Mouse (Mus musculus) adipocyte (in vitro differentiated cells): ENCODE results near the gene Pogz.
A peak's percentile ranks its signal among the peaks of the same experiment; 100 is the strongest.

Experiments used
- DNase-seq: peaks from one replicate; pipeline ENCODE4 v3.0.0-alpha.2; 2016; ENCODE audit warnings: low spot score

The Pogz gene

DNA sequence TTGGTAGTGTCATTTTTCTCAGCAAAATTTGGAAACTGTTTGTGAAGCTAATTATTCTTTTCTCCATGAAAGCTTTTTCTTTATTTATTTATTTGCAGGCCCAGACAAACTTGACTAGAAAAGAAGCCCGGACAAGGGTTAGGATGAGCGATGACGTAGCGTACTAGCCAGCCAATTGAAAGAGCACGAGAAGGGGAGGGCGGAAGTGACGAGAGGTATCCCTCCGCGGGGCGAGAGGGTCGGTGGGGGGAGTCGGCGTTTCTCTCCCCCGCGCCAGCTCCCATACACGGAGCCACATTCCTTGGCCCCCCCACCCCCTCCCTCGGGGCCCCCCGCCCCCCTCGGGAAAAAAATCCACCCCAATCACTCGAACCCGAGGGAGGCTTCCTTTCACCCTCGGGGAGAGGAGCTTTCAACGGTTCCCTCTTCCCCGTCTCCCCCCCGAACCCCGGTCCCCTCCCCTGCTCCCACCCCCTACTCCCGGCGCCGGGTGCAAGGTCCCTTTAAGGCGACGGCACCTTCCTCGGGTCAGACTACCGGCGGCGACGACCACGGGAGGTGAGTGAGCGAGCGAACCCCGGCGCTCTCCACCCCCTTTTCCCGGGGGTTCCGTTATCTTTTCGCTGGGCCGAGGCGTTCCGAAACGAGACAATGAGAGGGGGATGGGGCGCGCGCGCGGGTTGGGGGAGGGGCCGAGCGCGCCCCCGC is at the start of gene Pogz:
TSS of gene Pogz (plus strand) at position 385 of the 708 bp plus-strand sequence.
- peak; percentile 99 for DNase-seq

DNA sequence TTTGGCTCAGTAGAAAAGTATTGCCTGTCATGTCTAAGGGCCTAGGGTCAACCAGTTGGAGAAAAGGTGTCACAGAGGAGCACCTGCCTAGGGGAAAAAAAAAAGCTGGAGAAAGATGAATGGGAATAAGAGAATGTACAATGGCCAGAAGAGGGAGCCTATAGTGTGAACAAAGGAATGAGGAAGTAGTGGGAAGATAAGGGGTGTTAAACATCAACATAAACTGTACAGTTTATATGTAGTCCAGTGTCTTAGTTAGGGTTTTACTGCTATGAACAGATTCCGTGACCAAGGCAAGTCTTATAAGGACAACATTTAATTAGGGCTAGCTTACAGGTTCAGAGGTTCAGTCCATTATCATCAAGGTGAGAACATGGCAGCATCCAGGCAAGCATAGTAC is 48.3 kb upstream of the Pogz start:
- DNase-seq, result no peak

DNA sequence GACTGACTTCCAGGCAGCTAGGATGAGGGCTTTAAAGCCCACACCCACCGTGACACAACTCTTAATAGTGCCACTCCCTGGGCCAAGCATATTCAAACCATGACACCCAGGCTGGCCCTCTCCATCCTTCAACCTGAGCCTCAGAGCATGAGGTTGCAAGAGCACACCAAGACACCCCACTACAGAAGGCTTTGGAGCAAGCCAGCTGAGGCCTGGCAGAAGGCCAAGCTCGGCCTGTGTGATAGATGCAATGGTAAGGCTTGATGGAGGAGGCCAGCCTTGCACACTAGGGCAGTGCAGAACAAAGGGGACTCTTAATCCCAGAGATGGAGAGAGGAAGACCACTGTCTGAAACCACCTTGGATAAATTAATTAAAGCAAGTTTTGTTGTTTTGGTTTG is 47.9 kb upstream of the Pogz start:
- peak; percentile 22 for DNase-seq

- no peak for DNase-seq
Observed at GRCm38 (mm10) chr3:94792258-94792657, 45.1 kb upstream of the Pogz start.

- DNase-seq, result no peak
Observed at GRCm38 (mm10) chr3:94793672-94794071, 43.7 kb upstream of the Pogz start.

- no peak for DNase-seq
Observed at GRCm38 (mm10) chr3:94794359-94794758, 43.0 kb upstream of the Pogz start.

DNA sequence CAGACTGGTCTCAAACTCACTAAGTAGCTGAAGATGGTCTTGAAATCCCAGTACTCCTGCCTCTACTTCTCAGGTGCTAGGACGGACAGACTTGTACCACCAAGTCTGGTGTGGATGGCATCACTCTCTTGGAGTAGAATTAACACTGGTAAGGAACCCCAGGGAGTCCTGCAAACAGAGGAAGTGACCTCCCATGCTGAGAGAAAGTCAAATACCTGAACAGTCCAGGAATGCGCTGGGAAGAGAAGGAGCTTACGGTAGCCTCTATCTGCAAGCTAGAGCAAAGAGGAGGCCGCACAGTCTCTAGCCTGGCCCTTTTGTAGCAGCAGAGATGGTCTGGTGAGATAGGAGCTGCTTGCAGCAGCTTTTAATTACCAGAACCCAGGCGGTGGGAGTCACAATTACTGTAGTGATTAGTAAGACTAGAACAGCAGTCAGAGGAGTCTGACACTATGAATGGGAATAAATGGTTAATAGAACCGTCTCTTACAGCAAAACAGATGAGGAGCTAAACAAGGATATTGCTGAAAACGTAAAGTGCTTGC is 41.7 kb upstream of the Pogz start:
- no peak for DNase-seq

DNA sequence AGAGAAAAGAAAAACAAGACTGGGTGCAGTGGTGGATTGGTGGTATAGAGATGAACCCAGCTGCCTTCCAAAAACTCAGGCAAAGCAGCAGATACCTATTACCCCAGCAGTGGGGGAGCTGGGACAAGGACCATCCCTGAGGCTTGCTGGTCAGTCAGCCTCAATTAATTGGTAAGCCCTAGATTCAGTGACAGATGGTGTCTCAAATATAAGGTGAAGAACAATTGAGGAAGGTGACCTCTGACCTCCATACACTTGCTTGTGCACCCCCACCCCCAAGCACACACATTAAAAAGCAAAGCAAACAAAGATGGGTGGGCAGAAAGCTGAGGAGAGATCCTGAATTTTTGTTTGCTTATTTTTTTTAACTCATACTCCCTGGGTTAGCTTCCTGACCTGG is 41.2 kb upstream of the Pogz start:
- no peak for DNase-seq

DNA sequence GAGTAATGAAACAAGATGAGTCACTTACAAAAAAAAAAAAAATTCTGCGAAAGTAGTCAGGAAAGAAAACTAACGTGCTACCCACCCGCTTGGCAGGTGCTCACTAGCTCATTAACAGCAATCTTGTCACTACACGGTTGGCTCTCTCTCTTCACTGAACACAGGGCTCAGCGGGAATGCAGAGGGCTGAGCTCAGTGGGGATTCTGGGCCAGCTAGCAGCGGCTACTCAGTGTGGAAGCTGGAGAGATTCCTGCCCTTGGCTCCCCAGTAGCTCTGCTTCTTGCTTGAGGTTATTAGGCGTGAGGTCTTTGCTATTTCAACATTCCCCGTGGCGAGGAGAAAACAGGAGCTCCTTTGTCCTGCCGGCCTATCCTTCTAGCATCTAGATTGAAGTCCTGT is 33.2 kb upstream of the Pogz start:
- DNase-seq, result peak; percentile 70

DNA sequence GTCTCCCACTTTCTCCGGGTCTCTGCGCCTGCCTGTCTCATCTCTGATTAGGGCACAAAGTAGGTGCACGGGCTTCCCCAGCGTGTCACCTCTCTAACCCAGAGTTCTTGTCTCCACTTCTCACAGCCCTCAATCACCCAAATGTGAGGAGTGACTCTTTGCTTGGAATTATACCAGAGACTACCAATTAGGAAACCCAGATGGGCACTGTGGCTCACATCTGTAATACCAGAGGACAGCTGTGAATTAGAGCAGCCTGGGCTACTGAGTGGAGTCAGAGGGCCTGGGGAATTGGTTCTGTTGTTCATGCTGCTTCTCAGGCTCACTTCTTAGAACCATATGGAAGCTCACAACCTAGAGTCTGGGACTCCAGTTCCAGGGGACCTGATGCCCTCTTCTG is 32.4 kb upstream of the Pogz start:
- DNase-seq, result peak; percentile 24

DNA sequence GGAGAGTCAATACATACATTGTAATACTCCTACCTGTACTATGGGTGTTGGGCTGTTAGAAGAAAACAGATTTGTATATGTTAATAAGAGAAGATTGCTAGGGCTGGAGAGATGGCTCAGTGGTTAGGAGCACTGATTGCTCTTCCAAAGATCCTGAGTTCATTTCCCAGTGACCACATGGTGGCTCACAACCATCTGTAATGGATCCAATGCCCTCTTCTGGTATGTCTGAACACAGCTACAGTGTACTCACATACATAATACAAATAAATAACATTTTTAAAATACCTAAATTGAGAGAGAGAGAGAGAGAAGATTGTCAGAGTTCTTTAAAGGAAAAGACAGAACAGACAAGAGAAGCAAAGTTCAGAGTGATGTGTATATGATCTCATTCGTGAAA is 29.1 kb upstream of the Pogz start:
- DNase-seq, result no peak

GRCm38 (mm10) chr3:94811628-94812027 is 25.7 kb upstream of the Pogz start:
- peak; percentile 28 for DNase-seq

- no peak for DNase-seq
Observed at GRCm38 (mm10) chr3:94813651-94814050, 23.7 kb upstream of the Pogz start.

DNA sequence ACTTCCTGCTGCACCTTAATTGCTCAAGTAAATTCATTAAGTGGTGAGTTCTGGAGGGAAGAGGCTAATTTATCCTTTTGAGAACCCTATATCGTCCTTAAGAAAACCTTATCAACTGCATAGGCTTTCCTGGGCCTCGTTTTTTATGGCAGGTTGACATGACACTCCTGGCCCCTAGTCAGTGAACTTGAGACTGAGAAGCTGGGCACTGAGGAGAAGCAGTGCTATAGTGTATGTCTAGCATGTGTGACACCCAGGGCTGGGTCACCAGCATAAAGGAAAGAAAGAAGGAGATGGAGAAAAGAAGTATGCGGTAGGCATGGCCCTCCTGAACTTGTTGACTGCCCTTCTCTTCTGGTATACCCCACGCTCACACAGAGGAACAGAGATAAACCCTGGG is 23.3 kb upstream of the Pogz start:
- no peak for DNase-seq

DNA sequence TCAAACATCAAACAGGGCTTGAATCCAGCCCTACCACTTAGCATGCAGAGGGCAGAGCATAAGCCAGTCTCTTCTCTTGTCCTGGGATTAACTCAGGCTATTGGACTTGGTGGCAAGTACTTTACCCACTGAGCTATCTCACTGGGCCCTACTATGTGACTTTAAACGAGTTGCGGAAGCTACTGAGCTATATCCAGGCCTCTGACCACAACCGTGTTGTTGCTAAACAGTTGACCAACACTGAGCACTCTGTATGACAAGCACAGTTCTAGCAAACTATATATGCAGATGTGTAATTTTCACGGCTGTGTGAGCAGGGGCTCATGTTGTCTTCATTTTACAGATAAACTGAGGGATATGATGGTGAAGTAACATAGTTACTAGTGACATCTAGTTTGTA is 22.7 kb upstream of the Pogz start:
- DNase-seq, result no peak

DNA sequence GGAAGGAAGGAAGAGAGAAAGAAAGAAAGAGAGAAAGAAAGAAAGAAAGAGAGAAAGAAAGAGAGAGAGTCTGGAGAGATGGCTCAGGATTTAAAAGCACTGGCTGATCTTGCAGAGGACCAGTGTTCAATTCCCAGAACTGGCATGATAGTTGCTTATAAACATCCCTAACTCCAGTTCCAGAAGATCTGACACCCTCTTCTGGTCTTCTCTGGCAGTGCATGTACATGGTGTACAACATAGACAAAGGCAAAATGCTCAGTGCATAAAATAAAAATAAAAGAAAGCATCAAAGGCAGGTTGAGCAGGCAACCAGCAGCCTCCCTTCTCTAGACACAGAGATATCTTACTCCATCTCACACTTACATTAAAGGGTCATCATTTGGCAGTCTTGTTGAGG is 21.8 kb upstream of the Pogz start:
- DNase-seq, result no peak

DNA sequence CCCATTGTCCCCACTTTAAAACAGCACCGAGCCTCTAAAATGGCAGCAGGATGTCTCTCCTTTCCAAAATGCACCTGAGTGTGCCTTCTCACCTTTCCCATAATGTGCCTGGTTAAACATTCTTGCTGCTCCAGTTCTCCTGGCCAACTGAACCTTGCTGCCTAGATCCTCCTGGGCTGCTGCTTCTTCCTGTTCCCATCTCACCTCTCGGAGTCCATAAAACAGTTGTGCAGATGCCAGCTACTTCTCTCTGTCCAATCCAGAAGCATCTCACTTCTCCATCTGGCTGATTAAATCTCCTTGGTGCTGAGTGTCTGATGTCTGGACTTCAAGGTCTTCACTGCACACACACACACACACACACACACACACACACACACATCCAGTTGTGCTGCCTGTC is 19.6 kb upstream of the Pogz start:
- DNase-seq, result no peak

DNA sequence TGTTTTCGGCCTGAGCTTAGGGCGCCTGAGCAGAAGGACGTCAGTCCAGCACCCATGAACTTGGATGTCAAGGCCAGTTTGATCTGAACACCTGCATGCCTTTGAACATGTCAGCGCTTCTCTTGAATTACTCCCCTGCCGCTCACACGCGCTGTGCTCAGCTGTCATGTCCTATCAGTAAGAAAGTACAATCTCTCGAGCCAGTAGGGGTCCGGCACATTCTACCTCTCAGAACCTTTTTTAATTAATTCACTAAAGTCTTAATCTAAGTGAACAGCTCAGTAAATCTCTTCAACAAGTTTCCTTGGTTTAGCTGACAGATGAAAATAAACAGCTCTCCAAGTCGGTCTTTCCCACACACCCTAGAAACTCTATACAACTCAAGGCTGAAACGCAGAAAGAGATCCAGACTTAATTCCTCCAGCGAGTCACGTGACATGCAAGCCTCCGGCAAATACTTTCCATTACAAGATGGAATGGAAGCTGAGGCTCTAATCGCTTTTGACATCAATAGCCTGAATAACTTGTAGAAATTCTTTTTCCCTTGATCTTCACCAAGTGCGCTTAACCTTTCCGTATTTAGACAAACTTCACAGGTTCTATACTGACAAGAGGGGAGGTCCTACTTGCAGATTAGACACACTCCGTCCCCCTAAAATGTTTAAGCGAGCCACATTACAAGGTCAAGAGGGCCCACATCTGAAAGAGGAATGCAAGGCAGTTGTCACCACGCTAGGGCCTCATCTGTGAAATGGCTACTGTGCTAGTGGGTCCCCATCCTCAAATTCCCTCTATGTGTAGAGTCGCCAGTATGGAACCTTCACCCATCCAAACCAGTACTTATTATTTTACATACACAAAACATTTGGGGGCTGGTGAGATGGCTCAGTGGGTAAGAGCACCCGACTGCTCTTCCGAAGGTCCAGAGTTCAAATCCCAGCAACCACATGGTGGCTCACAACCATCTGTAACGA is 17.6 kb upstream of the Pogz start:
- DNase-seq, result no peak

GRCm38 (mm10) chr3:94821008-94821638 is 16.2 kb upstream of the Pogz start:
- no peak for DNase-seq

DNA sequence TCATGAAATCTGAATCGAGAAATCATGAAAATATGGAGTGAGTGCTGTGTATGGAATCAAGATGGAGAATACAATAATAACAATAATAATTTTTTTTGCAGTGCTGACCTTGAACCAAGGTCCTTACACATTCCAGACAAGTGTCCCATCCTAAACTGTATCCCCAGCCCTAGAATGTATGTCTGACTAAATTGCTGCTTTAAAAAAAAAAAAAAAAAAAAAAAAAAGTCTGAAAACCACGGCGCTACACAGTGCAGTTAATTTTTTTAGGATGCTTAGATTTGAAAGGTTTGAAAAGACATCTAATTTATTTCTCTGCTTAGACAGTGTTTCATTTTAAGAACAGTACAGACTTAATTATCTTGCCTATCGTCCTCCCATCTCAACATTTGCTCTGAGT is 15.3 kb upstream of the Pogz start:
- DNase-seq, result no peak

DNA sequence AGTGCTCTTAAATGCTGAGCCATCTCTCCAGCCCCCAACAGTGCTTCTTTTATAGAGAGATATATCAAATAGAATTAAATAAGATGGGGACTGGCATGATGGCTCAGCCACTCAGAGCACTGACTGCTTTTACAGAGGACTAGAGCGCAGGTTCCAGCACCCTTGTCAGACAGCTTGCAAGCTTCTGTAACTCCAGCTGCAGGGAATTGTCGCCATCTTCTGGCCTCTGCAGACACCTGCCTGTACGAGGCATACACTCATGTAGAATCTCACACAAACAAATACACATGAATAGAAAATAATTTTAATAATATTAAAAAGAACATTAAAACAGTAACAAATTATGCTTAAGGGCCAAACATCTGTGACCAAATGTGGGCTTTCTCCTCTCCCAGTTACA is 13.3 kb upstream of the Pogz start:
- DNase-seq, result no peak

GRCm38 (mm10) chr3:94832100-94832499 is 5.3 kb upstream of the Pogz start:
- no peak for DNase-seq

DNA sequence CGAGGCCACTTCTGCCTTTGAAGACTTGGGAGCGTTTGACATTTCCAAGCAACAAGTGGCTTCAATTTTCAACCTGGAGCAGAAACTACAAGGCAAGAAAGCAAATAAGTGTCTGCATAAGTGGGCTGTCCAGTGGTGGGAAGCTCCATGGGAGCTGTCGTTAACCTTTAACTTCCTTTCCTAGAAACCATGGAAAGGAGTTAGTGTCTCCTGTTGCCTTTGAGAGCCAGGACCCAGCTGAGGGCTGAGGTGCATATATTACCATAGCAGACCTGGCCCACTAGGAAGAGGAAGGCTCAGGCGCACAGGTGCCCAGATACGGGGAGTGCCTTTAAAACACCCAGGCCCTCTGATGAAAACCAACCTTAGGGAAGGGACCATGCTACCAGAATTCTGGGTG is 4.7 kb upstream of the Pogz start:
- no peak for DNase-seq
